Mouse (Mus musculus) kidney, embryonic 14.5 days (tissue): ENCODE results near the gene Tmem106a. TPM values are rescaled to one million over a fixed set of nuclear protein-coding genes. Genes with fewer than 3 reads are reported as not detected.

Experiments
- polyA plus RNA-seq: library from polyadenylated mRNA; unstranded; fragments of >200 nt; fragmentation: Nextera tagmentation; extraction: Ambion mirVana; gene quantifications from 2 replicates; pipeline ENCODE4 v1.2.1, GENCODE M21; 2014

The Tmem106a gene
- polyA plus RNA-seq, 1 experiment from 2014 or later: 3.8 TPM

Other genes starting within 250 kb of the Tmem106a start
- gene G6pc, start 214.7 kb upstream of the Tmem106a start, polyA plus RNA-seq: 0.08 TPM in 1 of 2 replicates, not detected in the other
- gene Aarsd1, start 164.6 kb upstream of the Tmem106a start, polyA plus RNA-seq: 85.2 and 99.0 TPM in 2 replicates
- gene Gm27029, start 157.4 kb upstream of the Tmem106a start, polyA plus RNA-seq: 10.4 and 11.5 TPM in 2 replicates
- 8.2 and 16.1 TPM in 2 replicates for gene Rundc1, start 157.2 kb upstream of the Tmem106a start, polyA plus RNA-seq
- 8.9 and 10.3 TPM in 2 replicates for gene Ptges3l, start 156.9 kb upstream of the Tmem106a start, polyA plus RNA-seq
- 430 and 578 TPM in 2 replicates for gene Rpl27, start 139.9 kb upstream of the Tmem106a start, polyA plus RNA-seq
- gene Ifi35, start 133.8 kb upstream of the Tmem106a start, polyA plus RNA-seq: 9.6 and 10.4 TPM in 2 replicates
- 7.0 and 10.8 TPM in 2 replicates for gene Rnd2, start 117.2 kb upstream of the Tmem106a start, polyA plus RNA-seq
- 25.0 and 28.4 TPM in 2 replicates for gene Vat1, start 116.0 kb upstream of the Tmem106a start, polyA plus RNA-seq
- 8.7 and 22.0 TPM in 2 replicates for gene Brca1, start 30.3 kb upstream of the Tmem106a start, polyA plus RNA-seq
- 30.8 and 63.9 TPM in 2 replicates for gene Nbr1, start 30.1 kb upstream of the Tmem106a start, polyA plus RNA-seq
- not detected in 2 replicates for gene Gm11634, start 17.0 kb downstream of the Tmem106a start, polyA plus RNA-seq
- gene Rdm1, start 45.0 kb downstream of the Tmem106a start, polyA plus RNA-seq: 31.6 and 35.8 TPM in 2 replicates
- gene Arl4d, start 83.3 kb downstream of the Tmem106a start, polyA plus RNA-seq: 2.4 and 2.8 TPM in 2 replicates
- 26.0 and 38.1 TPM in 2 replicates for gene Dhx8, start 150.7 kb downstream of the Tmem106a start, polyA plus RNA-seq
- 47.9 and 52.9 TPM in 2 replicates for gene Etv4, start 203.1 kb downstream of the Tmem106a start, polyA plus RNA-seq